In genomic region chr16:22076620-22076941, GRCm38 (mm10) we compare ENCODE assay signal across 11 mouse cellular contexts.
DNase-seq lines count a peak whose midpoint lies in the region; ATAC-seq lines count a peak whose summit lies in the region.
"Had no signal": no experiment of that assay in that cellular context is flagged by ENCODE, and none has a peak within 500 bp of the region (broad histone marks: within the 10 kb centered on the region; RNA-seq: fewer than 3 reads in every experiment).

No protein-coding gene starts in this region.

- H3K36me3 ChIP-seq in lung, embryonic 16.5 days (ENCODE audit: control insufficient read depth, insufficient read depth, low read length) = peaks cover 8% of the 10 kb centered on the region

- H3K27ac ChIP-seq in lung, embryonic 16.5 days (ENCODE audit: low read length) = no peak overlapping the region
- H3K27ac ChIP-seq: limb, embryonic 12.5 days had no signal

- H3K27me3 ChIP-seq in lung, embryonic 16.5 days (ENCODE audit: control insufficient read depth, insufficient read depth, low read depth, low read length) = no peaks in the 10 kb centered on the region
- H3K27me3 ChIP-seq: limb, embryonic 12.5 days had no signal

- WGBS in lung, embryonic 16.5 days = 41% methylated on average over 4 of the region's 4 CpGs

- intact Hi-C loops in heart, postnatal 10 days (cut with DNase I) = no loop called here

- peak; percentile 91 for DNase-seq in heart, adult 11 months
- no peak for DNase-seq in heart, postnatal 10 days
- peak; percentile 92 for DNase-seq in 416B (ENCODE audit: low read depth)
- peak; percentile 67 for DNase-seq in adrenal gland, postnatal 14 days
- DNase-seq in retina, embryonic 14.5 days (ENCODE audit: low spot score) = no peak
- no peak for DNase-seq in testis, postnatal 14 days (ENCODE audit: low spot score)
- DNase-seq in right cerebral cortex, postnatal 25 days = no peak
- DNase-seq: heart, postnatal 4 days; kidney, postnatal 14 days had no signal

- H3K9ac ChIP-seq in lung, embryonic 16.5 days (ENCODE audit: low read length) = no peak overlapping the region
- H3K9ac ChIP-seq: limb, embryonic 12.5 days had no signal

- no peaks in the 10 kb centered on the region for H3K9me3 ChIP-seq in lung, embryonic 16.5 days (ENCODE audit: control insufficient read depth, low read length)
- H3K9me3 ChIP-seq: limb, embryonic 12.5 days had no signal

- H3K4me3 ChIP-seq in lung, embryonic 16.5 days (ENCODE audit: low read length) = no peak overlapping the region
- H3K4me3 ChIP-seq: limb, embryonic 12.5 days had no signal

- peak; percentile 67 for ATAC-seq in lung, embryonic 16.5 days (ENCODE audit: low read depth)

- no peaks in the 10 kb centered on the region for H3K4me1 ChIP-seq in lung, embryonic 16.5 days (replicated peaks; ENCODE audit: control insufficient read depth, insufficient read depth, low read length)
- H3K4me1 ChIP-seq: limb, embryonic 12.5 days had no signal

- no peak overlapping the region for H3K4me2 ChIP-seq in lung, embryonic 16.5 days (ENCODE audit: low read depth, low read length)
- H3K4me2 ChIP-seq: limb, embryonic 12.5 days had no signal

Comparison
In these comparisons a context has a peak if more than half of its experiments do, and no peak if none do; other contexts are left out.
1. DNase-seq: peak in heart, adult 11 months (single experiment), 416B (single experiment) and adrenal gland, postnatal 14 days (single experiment); none in heart, postnatal 10 days (0 of 2), retina, embryonic 14.5 days (single experiment), testis, postnatal 14 days (single experiment) and right cerebral cortex, postnatal 25 days (single experiment).